Mouse (Mus musculus) urinary bladder, postnatal 10 days (tissue): Measurements from ENCODE around the gene Mfap1b.

ENCODE experiments used
- DNase-seq: peaks from one replicate; pipeline ENCODE4 v3.0.0; 2022; ENCODE audit warnings: low spot score

Mfap1b gene

GRCm38 (mm10) chr2:121434854-121435253, 39.0 kb downstream of the Mfap1b start:
- no peak for DNase-seq

DNA sequence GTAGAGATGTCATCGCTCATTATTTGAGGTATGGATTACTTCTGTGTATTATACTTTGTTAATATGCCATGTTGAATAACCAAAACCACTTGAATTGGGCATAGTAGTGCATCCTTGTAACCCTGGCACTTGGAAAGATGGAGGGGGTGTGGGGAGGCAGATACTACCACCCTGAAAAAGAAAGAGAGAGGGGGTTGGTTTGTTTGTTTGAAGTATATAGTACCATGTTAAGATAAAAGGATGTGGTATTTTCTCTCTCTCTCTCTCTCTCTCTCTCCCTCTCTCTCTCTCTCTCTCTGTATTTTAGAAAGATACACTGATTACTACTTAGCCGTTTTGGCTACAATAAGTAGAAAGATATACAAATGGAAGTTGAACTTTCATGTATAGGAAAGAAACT, 48.0 kb downstream of the Mfap1b start:
- no peak for DNase-seq

DNA sequence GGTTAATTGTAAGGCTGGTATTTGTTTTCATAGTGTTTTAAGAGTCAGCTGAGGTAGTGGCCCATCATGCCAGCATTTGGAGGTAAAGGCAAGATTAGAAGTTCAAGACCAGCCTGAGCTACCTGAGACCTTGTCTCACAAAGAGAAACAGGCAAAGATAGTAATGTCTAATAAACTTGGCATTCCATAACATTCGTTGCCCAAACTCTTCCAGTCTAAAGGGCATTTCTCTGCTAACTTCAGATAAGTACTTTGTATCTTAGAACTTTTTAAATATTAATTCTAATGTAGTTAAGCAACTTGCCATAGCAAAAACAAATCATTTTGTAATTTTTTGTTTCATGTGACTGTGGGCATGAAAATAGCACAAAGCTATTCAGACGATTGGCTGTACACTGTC, 50.7 kb downstream of the Mfap1b start:
- DNase-seq, result no peak

DNA sequence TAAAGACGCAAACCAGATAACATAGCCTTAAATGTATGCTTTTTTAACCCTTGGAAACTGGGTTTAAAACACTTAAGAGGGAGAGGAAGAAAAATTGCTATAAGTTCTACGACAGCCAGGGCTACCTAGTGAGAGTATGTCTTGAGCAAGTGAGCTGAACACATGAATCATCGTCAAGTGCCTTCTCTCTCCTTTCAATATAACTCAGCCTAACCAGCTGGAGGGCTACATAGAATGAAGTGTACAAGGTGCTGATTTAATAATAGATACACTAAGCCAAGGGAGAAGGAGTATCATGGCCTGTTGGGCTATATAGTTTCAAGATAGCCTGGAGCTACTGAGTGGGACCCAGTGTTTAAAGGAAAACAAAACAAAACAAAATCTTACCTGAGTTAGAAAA, 55.4 kb downstream of the Mfap1b start:
- DNase-seq, result no peak

GRCm38 (mm10) chr2:121416356-121416755, 57.5 kb downstream of the Mfap1b start:
- DNase-seq, result no peak

- DNase-seq, result no peak
Observed at GRCm38 (mm10) chr2:121415591-121415990, 58.3 kb downstream of the Mfap1b start.

GRCm38 (mm10) chr2:121415103-121415502, 58.8 kb downstream of the Mfap1b start:
- DNase-seq, result no peak

- no peak for DNase-seq
Observed at GRCm38 (mm10) chr2:121414139-121414685, 59.7 kb downstream of the Mfap1b start.

DNA sequence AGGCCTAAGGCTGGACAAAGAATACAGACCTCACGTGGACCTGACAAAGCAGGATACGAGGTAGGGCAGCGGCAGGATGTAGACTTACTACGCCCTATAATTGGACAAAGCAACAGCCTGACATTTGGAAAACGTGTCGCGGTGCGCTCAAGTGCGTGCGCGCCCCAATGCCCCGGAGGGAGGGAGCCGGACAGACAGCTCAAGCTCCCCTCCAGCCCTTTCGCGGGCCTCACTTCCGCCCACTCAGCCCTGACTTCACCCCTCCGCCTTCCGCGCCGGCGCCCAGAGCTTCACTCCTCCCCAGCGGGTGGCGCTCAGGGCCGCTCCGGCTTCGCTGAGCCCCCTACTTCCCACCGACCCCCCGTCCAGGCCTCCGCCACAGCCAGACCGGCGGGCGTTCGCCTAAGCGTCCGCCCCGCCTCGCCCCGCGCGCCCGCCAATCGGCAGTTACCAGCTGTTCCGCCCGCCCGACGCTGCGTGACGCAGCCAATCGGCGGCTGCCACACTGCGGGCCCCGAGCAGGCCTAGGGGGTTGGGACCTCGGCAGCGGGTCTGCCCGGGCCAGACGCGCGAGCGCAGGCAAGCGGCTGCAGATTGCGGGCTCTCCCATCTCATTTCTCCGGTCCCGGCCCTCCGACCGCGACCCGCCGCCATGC, 60.4 kb downstream of the Mfap1b start, which contains the start of the genes Pdia3 and Catsper2:
Pdia3 (plus strand) TSS at position 389 of the 656 bp plus-strand sequence.
Catsper2 (minus strand) TSS at position 406 of the 656 bp plus-strand sequence.
- DNase-seq, result peak; percentile 88

- no peak for DNase-seq
Observed at GRCm38 (mm10) chr2:121412843-121413386, 61.0 kb downstream of the Mfap1b start.
